8 mouse cellular contexts compared by ENCODE assay signal in genomic region chr19:44247281-44248080, GRCm38 (mm10). TPM values are rescaled to one million over a fixed set of nuclear protein-coding genes. Genes with fewer than 3 reads are reported as not detected.
DNase-seq lines count a peak whose midpoint lies in the region; ATAC-seq and TF ChIP-seq lines count a peak whose summit lies in the region.

No protein-coding gene starts in this region.

- H3K36me3 ChIP-seq in kidney, embryonic 15.5 days = no peaks in the 10 kb centered on the region
- no peaks in the 10 kb centered on the region for H3K36me3 ChIP-seq in embryonic facial prominence, embryonic 14.5 days (ENCODE audit: control insufficient read depth, insufficient read depth, low read length)
- no peaks in the 10 kb centered on the region for H3K36me3 ChIP-seq in hindbrain, embryonic 11.5 days (ENCODE audit: control insufficient read depth, insufficient read depth, low read length)
- H3K36me3 ChIP-seq in liver, postnatal 0 days (replicated peaks; ENCODE audit: insufficient read depth, low read length) = no peaks in the 10 kb centered on the region

- 0 out of 2 replicates have a peak, but pooled peaks have one; percentile 2 for TF ChIP-seq CTCF in liver, postnatal 0 days (IDR thresholded peaks at IDR 0.05; ENCODE audit: low read depth)

- H3K9ac ChIP-seq in kidney, embryonic 15.5 days = peak overlapping the region; percentile 57
- peak overlapping the region; percentile 62 for H3K9ac ChIP-seq in embryonic facial prominence, embryonic 14.5 days (ENCODE audit: low read depth, low read length)
- peak overlapping the region; percentile 53 for H3K9ac ChIP-seq in hindbrain, embryonic 11.5 days (ENCODE audit: low read depth, low read length)
- H3K9ac ChIP-seq in liver, postnatal 0 days (replicated peaks) = peak overlapping the region; percentile 43

- peak overlapping the region; percentile 82 for H3K4me2 ChIP-seq in kidney, embryonic 15.5 days
- H3K4me2 ChIP-seq in embryonic facial prominence, embryonic 14.5 days (ENCODE audit: low read depth, low read length) = peak overlapping the region; percentile 72
- H3K4me2 ChIP-seq in hindbrain, embryonic 11.5 days (replicated peaks; ENCODE audit: low read depth, low read length) = peak overlapping the region; percentile 55
- H3K4me2 ChIP-seq in liver, postnatal 0 days (ENCODE audit: low read depth, low read length) = peak overlapping the region; percentile 83

- H3K4me1 ChIP-seq in kidney, embryonic 15.5 days = peaks cover 36% of the 10 kb centered on the region
- peaks cover 18% of the 10 kb centered on the region for H3K4me1 ChIP-seq in embryonic facial prominence, embryonic 14.5 days (ENCODE audit: control insufficient read depth, insufficient read depth, low read length)
- H3K4me1 ChIP-seq in hindbrain, embryonic 11.5 days (replicated peaks; ENCODE audit: control insufficient read depth, insufficient read depth, low read length) = peaks cover 7% of the 10 kb centered on the region
- peaks cover 31% of the 10 kb centered on the region for H3K4me1 ChIP-seq in liver, postnatal 0 days (ENCODE audit: insufficient read depth)

- WGBS in kidney, embryonic 15.5 days = 4% methylated on average over 25 of the region's 25 CpGs
- WGBS in embryonic facial prominence, embryonic 14.5 days = 2% methylated on average over 25 of the region's 25 CpGs
- WGBS in hindbrain, embryonic 11.5 days = 1% methylated on average over 25 of the region's 25 CpGs
- 5% methylated on average over 25 of the region's 25 CpGs for WGBS in liver, postnatal 0 days (ENCODE audit: insufficient replicate concordance)

- DNase-seq in kidney, adult 9 months = no peak
- peak; percentile 52 for DNase-seq in ZHBTc4 (ENCODE audit: low read depth, low spot score)
- DNase-seq in embryonic facial prominence, embryonic 14.5 days (ENCODE audit: low spot score) = peak; percentile 53
- no peak for DNase-seq in hindbrain, embryonic 11.5 days (ENCODE audit: low spot score)
- no peak for DNase-seq in liver, postnatal 0 days
- peak; percentile 45 for DNase-seq in retina, postnatal 1 day
- no peak for DNase-seq in frontal cortex, postnatal 14 days (ENCODE audit: low spot score in 2 of 2)

- peak overlapping the region; percentile 92 for H3K27ac ChIP-seq in kidney, embryonic 15.5 days
- H3K27ac ChIP-seq in embryonic facial prominence, embryonic 14.5 days (replicated peaks; ENCODE audit: low read depth, low read length) = peak overlapping the region; percentile 92
- H3K27ac ChIP-seq in hindbrain, embryonic 11.5 days (ENCODE audit: low read depth, low read length) = peak overlapping the region; percentile 90
- peak overlapping the region; percentile 85 for H3K27ac ChIP-seq in liver, postnatal 0 days (ENCODE audit: low read depth)

- ATAC-seq in kidney, embryonic 15.5 days (replicated peaks; ENCODE audit: low FRiP score) = peak; percentile 24
- peak; percentile 22 for ATAC-seq in embryonic facial prominence, embryonic 14.5 days (ENCODE audit: low read depth)
- peak; percentile 56; the same call in 1 of the 2 replicates for ATAC-seq in hindbrain, embryonic 11.5 days (ENCODE audit: low FRiP score)
- peak; percentile 18 for ATAC-seq in liver, postnatal 0 days

- H3K27me3 ChIP-seq in kidney, embryonic 15.5 days = no peaks in the 10 kb centered on the region
- no peaks in the 10 kb centered on the region for H3K27me3 ChIP-seq in embryonic facial prominence, embryonic 14.5 days (replicated peaks; ENCODE audit: control insufficient read depth, insufficient read depth, low read length)
- no peaks in the 10 kb centered on the region for H3K27me3 ChIP-seq in hindbrain, embryonic 11.5 days (ENCODE audit: control insufficient read depth, insufficient read depth, low read length)
- no peaks in the 10 kb centered on the region for H3K27me3 ChIP-seq in liver, postnatal 0 days (ENCODE audit: insufficient read depth, low read length)

- H3K9me3 ChIP-seq in kidney, embryonic 15.5 days (replicated peaks) = no peaks in the 10 kb centered on the region
- H3K9me3 ChIP-seq in embryonic facial prominence, embryonic 14.5 days (ENCODE audit: control insufficient read depth, low read length) = no peaks in the 10 kb centered on the region
- H3K9me3 ChIP-seq in hindbrain, embryonic 11.5 days (ENCODE audit: control insufficient read depth, low read length) = no peaks in the 10 kb centered on the region
- no peaks in the 10 kb centered on the region for H3K9me3 ChIP-seq in liver, postnatal 0 days (ENCODE audit: low read length)

- H3K4me3 ChIP-seq in kidney, embryonic 15.5 days (replicated peaks) = peak overlapping the region; percentile 48
- peak overlapping the region; percentile 45 for H3K4me3 ChIP-seq in embryonic facial prominence, embryonic 14.5 days (ENCODE audit: low read depth, low read length)
- peak overlapping the region; percentile 39 for H3K4me3 ChIP-seq in hindbrain, embryonic 11.5 days (ENCODE audit: low read depth, low read length)
- peak overlapping the region; percentile 45 for H3K4me3 ChIP-seq in liver, postnatal 0 days (ENCODE audit: low read depth, low read length)

- no peak for TF ChIP-seq EP300 in liver, postnatal 0 days (IDR thresholded peaks at IDR 0.05; ENCODE audit: low read depth)

RNA-seq across cellular contexts. Expression of gene Scd3, which starts 44.4 kb away (rescaled TPM):
- polyA plus RNA-seq in kidney, embryonic 15.5 days (2015; fragmentation: Nextera tagmentation; extraction: Ambion mirVana) = 0.45 and 0.66 TPM in 2 replicates
- polyA plus RNA-seq in embryonic facial prominence, embryonic 14.5 days (2014; fragmentation: Nextera tagmentation; extraction: Ambion mirVana) = 0.22 and 0.36 TPM in 2 replicates
- polyA plus RNA-seq in hindbrain, embryonic 11.5 days (2014; fragmentation: Nextera tagmentation; extraction: Ambion mirVana) = 0.70 and 1.1 TPM in 2 replicates
- not detected in 2 replicates for polyA plus RNA-seq in liver, postnatal 0 days (2015; fragmentation: Nextera tagmentation; extraction: Ambion mirVana)

RNA-seq across cellular contexts. Expression of gene Scd2, which starts 46.0 kb away (rescaled TPM):
- polyA plus RNA-seq in kidney, embryonic 15.5 days (2015; fragmentation: Nextera tagmentation; extraction: Ambion mirVana) = 185 and 195 TPM in 2 replicates
- 212 and 224 TPM in 2 replicates for polyA plus RNA-seq in embryonic facial prominence, embryonic 14.5 days (2014; fragmentation: Nextera tagmentation; extraction: Ambion mirVana)
- 314 and 349 TPM in 2 replicates for polyA plus RNA-seq in hindbrain, embryonic 11.5 days (2014; fragmentation: Nextera tagmentation; extraction: Ambion mirVana)
- polyA plus RNA-seq in liver, postnatal 0 days (2015; fragmentation: Nextera tagmentation; extraction: Ambion mirVana) = 5.9 and 6.2 TPM in 2 replicates

RNA-seq across cellular contexts. Expression of gene Pkd2l1, which starts 55.2 kb away (rescaled TPM):
- polyA plus RNA-seq in kidney, embryonic 15.5 days (2015; fragmentation: Nextera tagmentation; extraction: Ambion mirVana) = 0.05 and 0.09 TPM in 2 replicates
- 0.11 TPM in 1 of 2 replicates, not detected in the other for polyA plus RNA-seq in embryonic facial prominence, embryonic 14.5 days (2014; fragmentation: Nextera tagmentation; extraction: Ambion mirVana)
- polyA plus RNA-seq in hindbrain, embryonic 11.5 days (2014; fragmentation: Nextera tagmentation; extraction: Ambion mirVana) = 0.31 and 0.37 TPM in 2 replicates
- not detected in 2 replicates for polyA plus RNA-seq in liver, postnatal 0 days (2015; fragmentation: Nextera tagmentation; extraction: Ambion mirVana)

Comparison
In these comparisons a context has a peak if more than half of its experiments do, and no peak if none do; other contexts are left out.
1. DNase-seq: peak in ZHBTc4 (single experiment), embryonic facial prominence, embryonic 14.5 days (single experiment) and retina, postnatal 1 day (single experiment); none in kidney, adult 9 months (single experiment), hindbrain, embryonic 11.5 days (single experiment), liver, postnatal 0 days (single experiment) and frontal cortex, postnatal 14 days (0 of 2).
2. RNA of gene Scd2, which starts 46.0 kb away (polyA plus RNA-seq): 314 to 349 TPM in hindbrain, embryonic 11.5 days, 212 to 224 TPM in embryonic facial prominence, embryonic 14.5 days and 185 to 195 TPM in kidney, embryonic 15.5 days; 5.9 to 6.2 TPM in liver, postnatal 0 days; every median in the first group is over 10 times any median in the second.
3. Peak in every context shown above with its lines, with median percentiles within 50 percentile points of each other: ATAC-seq, H3K27ac ChIP-seq, H3K4me2 ChIP-seq, H3K4me3 ChIP-seq and H3K9ac ChIP-seq.